Comparison of ENCODE assay signal across 22 mouse cellular contexts in genomic region chr5:30175811-30176210, GRCm38 (mm10). TPM values are rescaled to one million over a fixed set of nuclear protein-coding genes. Genes with fewer than 3 reads are reported as not detected.
"Had no signal": no experiment of that assay in that cellular context is flagged by ENCODE, and none has a peak within 500 bp of the region (broad histone marks: within the 10 kb centered on the region; RNA-seq: fewer than 3 reads in every experiment).

No protein-coding gene starts in this region.

- H3K4me3 ChIP-seq: limb, embryonic 12.5 days; limb, embryonic 15.5 days; midbrain, embryonic 12.5 days; midbrain, embryonic 15.5 days; neural tube, embryonic 12.5 days; neural tube, embryonic 15.5 days had no signal

- DNase-seq: kidney, adult 9 months; kidney, postnatal 14 days; left cerebral cortex, postnatal 4 days; liver, postnatal 0 days; lung, embryonic 14.5 days; right cerebral cortex, adult 18-20 months; right cerebral cortex, postnatal 14 days; right cerebral cortex, postnatal 4 days; thymus, postnatal 25 days had no signal

- H3K27ac ChIP-seq: limb, embryonic 12.5 days; limb, embryonic 15.5 days; liver, embryonic 14.5 days; macrophage; midbrain, embryonic 12.5 days; midbrain, embryonic 15.5 days; neural tube, embryonic 12.5 days; neural tube, embryonic 15.5 days; stomach, postnatal 0 days had no signal

RNA-seq across cellular contexts. Expression of gene Adgrf3, which starts 29.7 kb away (rescaled TPM):
- total RNA-seq: layer of hippocampus, postnatal 14 days; left cerebral cortex, adult 8-10 months; left cerebral cortex, postnatal 14 days; left cerebral cortex, postnatal 4 days; megakaryocyte, adult 5-6 weeks had no signal
